Mouse (Mus musculus) stomach, postnatal 0 days (tissue): Measurements from ENCODE around the gene Kmt5b. TPM values are rescaled to one million over a fixed set of nuclear protein-coding genes. Genes with fewer than 3 reads are reported as not detected.
A peak's percentile ranks its signal among the peaks of the same experiment; 100 is the strongest.

Experiments
- ATAC-seq: fragments of 200-750 bp; cut with Nextera tagmentation; 2 replicates; pipeline ENCODE4 v1.8.0; 2017; ENCODE audit not compliant: low FRiP score, low TSS enrichment
- DNase-seq: peaks from one replicate; pipeline ENCODE4 v3.0.0-alpha.2; 2016; ENCODE audit warnings: low spot score
- H3K27ac ChIP-seq: fragments of 300-500 bp; sonication (generic); replicated peaks from 2 replicates; pipeline ENCODE4 v1.5.1; 2014; ENCODE audit warnings: mild to moderate bottlenecking, control low read depth
- H3K27me3 ChIP-seq: fragments of 300-500 bp; sonication (generic); 2 replicates; pipeline ENCODE4 v1.6.1; 2014; ENCODE audit warnings: low read length; ENCODE audit not compliant: control insufficient read depth, insufficient read depth
- H3K36me3 ChIP-seq: fragments of 300-500 bp; sonication (generic); 2 replicates; pipeline ENCODE4 v1.6.1; 2014; ENCODE audit warnings: low read length, mixed read lengths; ENCODE audit not compliant: control insufficient read depth, insufficient read depth
- H3K4me1 ChIP-seq: fragments of 300-500 bp; sonication (generic); replicated peaks from 2 replicates; pipeline ENCODE4 v1.6.1; 2014; ENCODE audit warnings: antibody characterized with exemption; ENCODE audit not compliant: control insufficient read depth, insufficient read depth
- H3K4me2 ChIP-seq: fragments of 300-500 bp; sonication (generic); replicated peaks from 2 replicates; pipeline ENCODE4 v1.6.1; 2014; ENCODE audit warnings: low read depth, mild to moderate bottlenecking, control low read depth, moderate library complexity
- H3K4me3 ChIP-seq: fragments of 300-500 bp; sonication (generic); 2 replicates; pipeline ENCODE4 v1.5.1; 2014; ENCODE audit warnings: low read depth, low read length, control low read depth
- H3K9ac ChIP-seq: fragments of 300-500 bp; sonication (generic); 2 replicates; pipeline ENCODE4 v1.6.1; 2014; ENCODE audit warnings: mild to moderate bottlenecking, low read length, control low read depth, mixed read lengths
- H3K9me3 ChIP-seq: fragments of 300-500 bp; sonication (generic); 2 replicates; pipeline ENCODE4 v1.6.1; 2016; ENCODE audit warnings: low read length; ENCODE audit not compliant: control insufficient read depth
- CTCF ChIP-seq: IDR thresholded peaks from 2 replicates; pipeline ENCODE4 v1.5.1; 2016; ENCODE audit warnings: antibody characterized with exemption, low read depth, mild to moderate bottlenecking, moderate library complexity
- EP300 ChIP-seq: optimal IDR thresholded peaks from 2 replicates; pipeline ENCODE3; 2016; ENCODE audit warnings: antibody characterized with exemption
- WGBS: fragments of 180-500 bp; shearing (Covaris S2); extraction: QIAGEN DNeasy Blood & Tissue Kit; methylation state at CpG from one replicate; pipeline ENCODE4 v1.1.7; 2014; 5-methylcytosine and 5-hydroxymethylcytosine counted together
- polyA plus RNA-seq: library from polyadenylated mRNA; unstranded; fragments of >200 nt; fragmentation: Nextera tagmentation; extraction: Ambion mirVana; gene quantifications from 2 replicates; pipeline ENCODE4 v1.2.1, GENCODE M21; 2015

Gene Kmt5b
- polyA plus RNA-seq, 1 experiment from 2014 or later, result 12.4 TPM

DNA sequence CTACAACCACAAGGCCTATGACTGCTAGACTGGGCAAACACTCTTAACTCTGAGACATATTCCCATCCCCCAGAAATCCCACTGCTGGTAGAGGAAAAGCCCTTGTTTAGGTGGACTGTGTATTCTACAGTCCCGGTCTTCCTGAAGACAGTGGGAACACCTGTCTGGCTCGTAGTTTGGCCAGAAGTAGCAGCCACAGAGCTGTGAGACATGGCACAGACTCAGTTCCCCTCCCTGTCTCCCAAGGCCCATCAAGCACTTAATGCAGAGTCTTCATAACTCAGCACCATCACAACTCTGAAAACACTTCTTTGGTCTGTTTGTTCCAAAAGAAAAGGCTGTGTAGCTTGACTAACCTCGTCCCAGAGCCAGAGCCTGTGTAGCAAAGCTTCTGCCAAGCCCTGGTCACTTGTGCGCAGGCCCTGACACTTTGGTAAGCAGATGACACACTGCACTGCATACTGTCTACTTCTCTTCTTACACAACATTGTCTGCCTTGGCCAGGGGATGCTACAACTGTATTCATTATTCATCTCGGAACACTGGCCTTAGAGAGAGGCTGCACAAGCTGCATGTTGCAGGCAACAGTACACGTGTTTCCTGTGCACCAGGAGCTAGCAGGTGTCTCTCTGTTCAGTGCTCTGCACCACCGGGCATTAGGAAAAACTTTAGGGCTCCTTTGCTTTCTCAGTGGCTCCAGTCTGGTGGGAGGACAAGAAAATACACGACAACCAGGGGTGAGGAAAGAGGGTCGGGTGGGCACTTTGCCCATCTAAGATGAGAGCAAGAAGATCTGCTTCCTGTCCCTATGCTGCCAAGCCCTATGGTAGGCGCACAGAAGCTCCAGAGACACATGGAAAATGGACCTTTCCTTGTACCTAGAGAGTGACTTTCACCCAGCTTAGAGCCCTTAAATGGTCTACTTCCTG lies 79.7 kb downstream of the Kmt5b start:
- no peaks in the 10 kb centered on the region for H3K36me3 ChIP-seq
- H3K4me2 ChIP-seq, result no peak overlapping the region
- H3K9me3 ChIP-seq, result no peaks in the 10 kb centered on the region
- no peaks in the 10 kb centered on the region for H3K27me3 ChIP-seq
- peaks cover 6% of the 10 kb centered on the region for H3K4me1 ChIP-seq
- H3K4me3 ChIP-seq, result no peak overlapping the region
- ATAC-seq (no peak), DNase-seq (no peak)
- TF ChIP-seq CTCF (no peak), EP300 (no peak)
- no peak overlapping the region for H3K27ac ChIP-seq
- WGBS, result 66% methylated on average over 10 of the region's 10 CpGs
- no peak overlapping the region for H3K9ac ChIP-seq

DNA sequence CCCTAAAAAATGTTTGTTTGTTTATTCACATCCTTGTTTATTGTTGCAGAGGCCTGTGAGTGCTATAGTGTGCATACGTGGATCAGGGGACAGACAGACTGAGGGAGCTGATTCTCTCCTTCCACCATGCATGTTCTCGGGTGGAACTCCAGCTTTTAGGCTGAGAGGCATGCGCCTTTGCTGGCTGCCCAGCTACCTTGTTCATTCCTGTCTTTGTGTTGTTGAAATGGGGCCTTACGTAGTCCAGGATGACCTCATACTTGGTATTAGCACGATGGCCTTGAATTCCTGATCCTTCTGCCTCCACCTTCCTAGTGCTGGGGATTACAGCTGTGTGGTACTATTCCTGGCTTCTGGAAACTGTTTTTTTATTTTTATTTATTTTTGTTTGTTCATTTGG lies 80.5 kb downstream of the Kmt5b start:
- ATAC-seq (no peak), DNase-seq (no peak)
- Histone ChIP-seq H3K27ac (no peak overlapping the region), H3K4me1 (peaks cover 6% of the 10 kb centered on the region), H3K4me2 (no peak overlapping the region), H3K9me3 (no peaks in the 10 kb centered on the region), H3K9ac (no peak overlapping the region), H3K4me3 (no peak overlapping the region), H3K27me3 (no peaks in the 10 kb centered on the region), H3K36me3 (no peaks in the 10 kb centered on the region)
- WGBS, result 74% methylated on average over 5 of the region's 5 CpGs
- TF ChIP-seq EP300 (no peak), CTCF (no peak)

DNA sequence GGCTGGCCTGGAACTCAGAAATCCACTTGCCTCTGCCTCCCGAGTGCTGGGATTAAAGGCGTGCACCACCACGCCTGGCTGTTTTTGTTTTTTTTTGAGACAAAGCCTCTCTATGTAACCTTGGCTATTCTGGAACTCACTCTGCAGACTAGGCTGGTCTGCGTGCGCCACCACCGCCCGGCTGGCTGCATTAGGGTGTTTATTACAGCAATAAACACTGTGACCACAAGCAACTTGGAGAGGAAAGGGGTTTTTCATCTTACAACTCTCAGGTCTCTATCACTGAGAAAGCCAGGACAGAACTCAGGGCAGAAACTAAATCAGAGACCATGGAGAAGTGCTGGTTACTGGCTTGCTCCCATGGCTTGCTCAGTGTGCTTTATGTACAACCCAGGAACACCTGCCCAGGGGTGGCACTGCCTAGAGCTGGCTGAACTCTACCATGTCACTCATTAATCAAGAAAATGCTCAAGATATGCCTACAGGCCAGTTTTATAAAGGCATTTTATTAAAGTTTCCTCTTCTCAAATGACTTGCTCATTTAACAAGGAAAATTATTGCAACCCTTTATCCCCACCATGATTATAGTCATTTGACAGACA lies 81.1 kb downstream of the Kmt5b start:
- H3K4me1 ChIP-seq, result peaks cover 6% of the 10 kb centered on the region
- no peaks in the 10 kb centered on the region for H3K36me3 ChIP-seq
- no peak for TF ChIP-seq CTCF
- no peak for TF ChIP-seq EP300
- H3K4me3 ChIP-seq, result no peak overlapping the region
- H3K27ac ChIP-seq, result peak overlapping the region; percentile 40; the same call in 1 of the 2 replicates
- no peak overlapping the region for H3K9ac ChIP-seq
- no peaks in the 10 kb centered on the region for H3K9me3 ChIP-seq
- WGBS, result 59% methylated on average over 7 of the region's 7 CpGs
- H3K4me2 ChIP-seq, result no peak overlapping the region
- DNase-seq, result no peak
- no peak for ATAC-seq
- H3K27me3 ChIP-seq, result no peaks in the 10 kb centered on the region

DNA sequence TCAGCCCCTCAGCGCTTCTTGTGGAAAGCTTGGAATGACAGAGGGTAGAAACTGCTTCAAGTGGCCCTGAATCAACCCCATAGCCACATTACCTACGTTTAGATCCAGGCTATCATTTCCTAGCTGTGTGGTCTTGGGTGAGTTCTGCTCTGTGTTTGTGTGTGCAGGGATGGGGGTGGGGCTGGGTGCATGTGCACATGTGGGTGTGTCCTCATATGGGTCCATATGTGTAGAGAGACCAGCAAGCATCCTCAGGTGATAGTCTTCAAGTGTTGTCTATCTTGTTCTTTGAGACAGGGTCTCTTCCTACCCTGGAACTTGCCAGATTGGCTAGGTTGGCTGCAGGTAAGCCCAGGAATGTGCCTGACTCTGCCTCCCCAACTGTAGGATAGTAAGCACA lies 82.0 kb downstream of the Kmt5b start:
- H3K4me1 ChIP-seq, result peaks cover 6% of the 10 kb centered on the region
- no peaks in the 10 kb centered on the region for H3K36me3 ChIP-seq
- no peaks in the 10 kb centered on the region for H3K27me3 ChIP-seq
- H3K9ac ChIP-seq, result no peak overlapping the region; the same call in 1 of the 2 replicates
- H3K27ac ChIP-seq, result peak overlapping the region; percentile 99
- TF ChIP-seq EP300, result no peak
- TF ChIP-seq CTCF, result no peak
- no peak overlapping the region for H3K4me2 ChIP-seq
- no peak overlapping the region for H3K4me3 ChIP-seq
- ATAC-seq (no peak), DNase-seq (no peak)
- WGBS, result 77% methylated on average over 2 of the region's 2 CpGs
- H3K9me3 ChIP-seq, result no peaks in the 10 kb centered on the region

DNA sequence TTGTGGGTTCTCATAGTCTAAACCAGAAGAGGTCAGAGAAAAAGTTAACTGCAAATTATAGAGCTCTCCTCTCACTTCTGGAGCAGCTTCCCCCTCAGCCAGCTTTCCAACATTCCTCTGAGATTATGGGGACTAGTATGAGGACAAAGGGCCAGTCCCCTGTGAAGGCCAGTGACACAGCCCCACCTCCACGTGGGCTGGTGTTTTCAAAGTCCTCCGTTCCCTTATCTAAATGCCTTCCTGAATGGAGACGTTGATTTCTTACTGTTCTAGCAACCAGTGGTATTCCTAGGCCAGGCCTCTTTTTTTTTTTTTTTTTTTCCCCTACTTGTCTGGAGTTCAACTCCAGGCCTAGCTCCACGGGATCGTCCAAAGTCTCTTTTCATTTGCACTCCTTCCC lies 82.9 kb downstream of the Kmt5b start:
- no peak overlapping the region for H3K9ac ChIP-seq
- peaks cover 6% of the 10 kb centered on the region for H3K4me1 ChIP-seq
- no peak overlapping the region for H3K4me3 ChIP-seq
- H3K9me3 ChIP-seq, result no peaks in the 10 kb centered on the region
- H3K4me2 ChIP-seq, result no peak overlapping the region
- WGBS, result 36% methylated on average over 5 of the region's 5 CpGs
- H3K27me3 ChIP-seq, result no peaks in the 10 kb centered on the region
- H3K36me3 ChIP-seq, result no peaks in the 10 kb centered on the region
- DNase-seq (peak; percentile 70), ATAC-seq (peak; percentile 7; the same call in 1 of the 2 replicates)
- peak overlapping the region; percentile 99 for H3K27ac ChIP-seq
- TF ChIP-seq CTCF (no peak), EP300 (no peak)
